Mouse (Mus musculus) urinary bladder, adult 18-20 months (tissue): ENCODE data around the gene Ank.
"Not testable (repeated sequence)": the region's sequence is repeated elsewhere in the genome, so short reads cannot be mapped to it uniquely, and the experiment has no call there.

Experiments used
- DNase-seq, 2 experiments: peaks; one replicate each; pipeline ENCODE4 v3.0.0; 2022; ENCODE audit warnings: low spot score in 2 of 2, mixed read lengths in 2 of 2

Gene Ank

GRCm38 (mm10) chr15:27467081-27467491, 609 bp downstream of the Ank start:
- no peak for DNase-seq

- no peak for DNase-seq
These were observed 1.2 kb downstream of the Ank start for GRCm38 (mm10) chr15:27467641-27468040.

- DNase-seq = no peak
These were observed 2.5 kb downstream of the Ank start for GRCm38 (mm10) chr15:27468822-27469488.

GRCm38 (mm10) chr15:27470346-27470745, 3.9 kb downstream of the Ank start:
- not testable (repeated sequence) for DNase-seq

GRCm38 (mm10) chr15:27472315-27472714, 5.8 kb downstream of the Ank start:
- no peak for DNase-seq

- no peak for DNase-seq
These were observed 9.5 kb downstream of the Ank start for GRCm38 (mm10) chr15:27475988-27476387.

- DNase-seq = no peak
These were observed 10.2 kb downstream of the Ank start for GRCm38 (mm10) chr15:27476671-27477070.

- no peak for DNase-seq
These were observed 10.7 kb downstream of the Ank start for GRCm38 (mm10) chr15:27477159-27477558.

- peak; percentile 35 to 61 for DNase-seq
These were observed 11.2 kb downstream of the Ank start for GRCm38 (mm10) chr15:27477630-27478029.

- no peak for DNase-seq
These were observed 14.0 kb downstream of the Ank start for GRCm38 (mm10) chr15:27480333-27481015.

- DNase-seq = no peak
These were observed 15.5 kb downstream of the Ank start for GRCm38 (mm10) chr15:27481956-27482355.

- DNase-seq = no peak
These were observed 16.7 kb downstream of the Ank start for GRCm38 (mm10) chr15:27483183-27483582.

- no peak for DNase-seq
These were observed 19.2 kb downstream of the Ank start for GRCm38 (mm10) chr15:27485567-27486278.

- DNase-seq = no peak
These were observed 19.8 kb downstream of the Ank start for GRCm38 (mm10) chr15:27486279-27486618.

GRCm38 (mm10) chr15:27487059-27487458, 20.6 kb downstream of the Ank start:
- no peak for DNase-seq

GRCm38 (mm10) chr15:27488042-27488441, 21.6 kb downstream of the Ank start:
- no peak for DNase-seq

- no peak for DNase-seq
These were observed 24.2 kb downstream of the Ank start for GRCm38 (mm10) chr15:27490676-27491075.

GRCm38 (mm10) chr15:27491425-27492070, 25.1 kb downstream of the Ank start:
- DNase-seq = no peak

GRCm38 (mm10) chr15:27492156-27492555, 25.7 kb downstream of the Ank start:
- no peak for DNase-seq

GRCm38 (mm10) chr15:27492734-27493133, 26.3 kb downstream of the Ank start:
- no peak for DNase-seq

GRCm38 (mm10) chr15:27493516-27493915, 27.0 kb downstream of the Ank start:
- no peak for DNase-seq

GRCm38 (mm10) chr15:27495981-27496401, 29.5 kb downstream of the Ank start:
- DNase-seq = no peak
